Mouse (Mus musculus) left cerebral cortex, adult 2 months (tissue): ENCODE results near the gene Lrr1. TPM values are rescaled to one million over a fixed set of nuclear protein-coding genes. Genes with fewer than 3 reads are reported as not detected.

Source experiments
- DNase-seq, 2 experiments: peaks; one replicate each; pipeline ENCODE4 v3.0.0; 2021 to 2022; ENCODE audit warnings: low spot score in 2 of 2, mixed read lengths in 1 of 2; ENCODE audit errors: extremely low spot score in 1 of 2
- H3K27ac ChIP-seq: fragments of 200-600 bp; 2 replicates; pipeline ENCODE4 v1.8.1; 2022
- H3K4me3 ChIP-seq: fragments of 200-600 bp; 2 replicates; pipeline ENCODE4 v1.8.1; 2022
- CTCF ChIP-seq: fragments of 200-600 bp; IDR thresholded peaks from 2 replicates; pipeline ENCODE4 v1.8.1; 2022; ENCODE audit warnings: antibody characterized with exemption, mild to moderate bottlenecking, moderate library complexity
- intact Hi-C: fragments of 180-260 bp; cut with DNase I; formaldehyde crosslinking; loops from one replicate; pipeline ENCODE4 v1.15.1; 2025
- total RNA-seq, 2 experiments: library from RNA; stranded (reverse); gene quantifications; 2 replicates each; pipeline ENCODE4 v1.2.3; 2021

The Lrr1 gene
- total RNA-seq, 2 experiments from 2014 or later = not detected

GRCm38 (mm10) chr12:69167656-69168460 is 756 bp upstream of the Lrr1 start:
- Histone ChIP-seq H3K4me3 (peak overlapping the region; percentile 80), H3K27ac (peak overlapping the region; percentile 99)
- intact Hi-C loops = no loop called here
- no peak for DNase-seq
- no peak for TF ChIP-seq CTCF

- no peak for DNase-seq
- Histone ChIP-seq H3K27ac (no peak overlapping the region), H3K4me3 (no peak overlapping the region)
- TF ChIP-seq CTCF = no peak
- intact Hi-C loops = no loop called here
Observed at GRCm38 (mm10) chr12:69171307-69171706, 2.7 kb downstream of the Lrr1 start.

- no peak for TF ChIP-seq CTCF
- H3K4me3 ChIP-seq = no peak overlapping the region
- no peak for DNase-seq
- intact Hi-C loops = no loop called here
- H3K27ac ChIP-seq = no peak overlapping the region
Observed at GRCm38 (mm10) chr12:69175975-69176374, 7.4 kb downstream of the Lrr1 start.

GRCm38 (mm10) chr12:69177526-69177925 is 8.9 kb downstream of the Lrr1 start:
- Histone ChIP-seq H3K27ac (no peak overlapping the region), H3K4me3 (no peak overlapping the region)
- no peak for DNase-seq
- intact Hi-C loops = no loop called here
- no peak for TF ChIP-seq CTCF

- Histone ChIP-seq H3K4me3 (no peak overlapping the region), H3K27ac (no peak overlapping the region)
- no peak for DNase-seq
- intact Hi-C loops = no loop called here
- TF ChIP-seq CTCF = no peak
Observed at GRCm38 (mm10) chr12:69179371-69179770, 10.8 kb downstream of the Lrr1 start.

GRCm38 (mm10) chr12:69181800-69182199 is 13.2 kb downstream of the Lrr1 start:
- no peak for DNase-seq
- no peak for TF ChIP-seq CTCF
- intact Hi-C loops = no loop called here
- H3K4me3 ChIP-seq = no peak overlapping the region
- no peak overlapping the region for H3K27ac ChIP-seq

- Histone ChIP-seq H3K27ac (peak within 1 kb of the TSS; percentile 96), H3K4me3 (peak within 1 kb of the TSS; percentile 65)
- no peak for TF ChIP-seq CTCF
- DNase-seq = peak; percentile 99
- intact Hi-C loops = no loop called here
Observed at GRCm38 (mm10) chr12:69183583-69184308, 15.1 kb downstream of the Lrr1 start, which contains the start of the genes Rpl36al and Mgat2. TSS of gene Rpl36al (minus strand) at chr12:69184083. TSS of gene Mgat2 (plus strand) at chr12:69184157.

GRCm38 (mm10) chr12:69184342-69185295 is 16.0 kb downstream of the Lrr1 start:
- peak overlapping the region; percentile 65 for H3K4me3 ChIP-seq
- peak; percentile 61 to 62 for DNase-seq
- intact Hi-C loops = no loop called here
- peak overlapping the region; percentile 96 for H3K27ac ChIP-seq
- no peak for TF ChIP-seq CTCF

- Histone ChIP-seq H3K4me3 (peak overlapping the region; percentile 65), H3K27ac (no peak overlapping the region)
- intact Hi-C loops = no loop called here
- TF ChIP-seq CTCF = no peak
- no peak for DNase-seq
Observed at GRCm38 (mm10) chr12:69185371-69185770, 16.8 kb downstream of the Lrr1 start.

GRCm38 (mm10) chr12:69186811-69187471 is 18.3 kb downstream of the Lrr1 start:
- Histone ChIP-seq H3K4me3 (peak overlapping the region; percentile 13; the same call in 1 of the 2 replicates), H3K27ac (no peak overlapping the region)
- intact Hi-C loops = no loop called here
- no peak for TF ChIP-seq CTCF
- no peak for DNase-seq

- intact Hi-C loops = no loop called here
- no peak for DNase-seq
- Histone ChIP-seq H3K27ac (no peak overlapping the region), H3K4me3 (no peak overlapping the region)
- TF ChIP-seq CTCF = no peak
Observed at GRCm38 (mm10) chr12:69190074-69190473, 21.5 kb downstream of the Lrr1 start.
